Mouse (Mus musculus): ENCODE results near the gene Ankrd54.

Ankrd54 gene

GRCm38 (mm10) chr15:79062376-79063159, at the start of gene Ankrd54:
TSS of gene Ankrd54 (minus strand) at chr15:79062893.
- peak; percentile 95 for DNase-seq (ENCODE audit: low read depth, low spot score)

DNA sequence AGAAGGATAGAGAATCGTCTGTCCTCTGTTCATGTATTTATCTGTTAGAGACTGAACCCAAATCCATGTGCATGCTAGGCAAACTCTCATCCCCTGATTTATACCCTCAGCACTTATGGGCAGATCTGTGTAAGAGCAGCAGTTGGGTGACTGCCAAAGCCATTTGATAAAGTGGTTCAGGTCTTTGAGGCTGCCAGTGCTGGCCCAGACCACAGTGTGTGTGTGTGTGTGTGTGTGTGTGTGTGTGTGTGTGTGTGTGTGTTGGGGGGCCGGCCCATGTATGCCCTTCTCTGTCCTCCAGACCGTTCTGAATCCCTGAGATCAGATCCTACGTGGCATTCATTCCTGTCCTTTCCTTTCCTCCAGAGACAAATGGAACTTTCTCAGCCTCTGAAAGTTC, 49.1 kb upstream of the Ankrd54 start:
- DNase-seq (ENCODE audit: low read depth, low spot score): no peak

- no peak for DNase-seq (ENCODE audit: low read depth, low spot score)
Measured at GRCm38 (mm10) chr15:79110528-79110927, 47.8 kb upstream of the Ankrd54 start.

GRCm38 (mm10) chr15:79110031-79110430, 47.3 kb upstream of the Ankrd54 start:
- no peak for DNase-seq (ENCODE audit: low read depth, low spot score)

- DNase-seq (ENCODE audit: low read depth, low spot score): no peak
Measured at GRCm38 (mm10) chr15:79109321-79109934, 46.7 kb upstream of the Ankrd54 start.

DNA sequence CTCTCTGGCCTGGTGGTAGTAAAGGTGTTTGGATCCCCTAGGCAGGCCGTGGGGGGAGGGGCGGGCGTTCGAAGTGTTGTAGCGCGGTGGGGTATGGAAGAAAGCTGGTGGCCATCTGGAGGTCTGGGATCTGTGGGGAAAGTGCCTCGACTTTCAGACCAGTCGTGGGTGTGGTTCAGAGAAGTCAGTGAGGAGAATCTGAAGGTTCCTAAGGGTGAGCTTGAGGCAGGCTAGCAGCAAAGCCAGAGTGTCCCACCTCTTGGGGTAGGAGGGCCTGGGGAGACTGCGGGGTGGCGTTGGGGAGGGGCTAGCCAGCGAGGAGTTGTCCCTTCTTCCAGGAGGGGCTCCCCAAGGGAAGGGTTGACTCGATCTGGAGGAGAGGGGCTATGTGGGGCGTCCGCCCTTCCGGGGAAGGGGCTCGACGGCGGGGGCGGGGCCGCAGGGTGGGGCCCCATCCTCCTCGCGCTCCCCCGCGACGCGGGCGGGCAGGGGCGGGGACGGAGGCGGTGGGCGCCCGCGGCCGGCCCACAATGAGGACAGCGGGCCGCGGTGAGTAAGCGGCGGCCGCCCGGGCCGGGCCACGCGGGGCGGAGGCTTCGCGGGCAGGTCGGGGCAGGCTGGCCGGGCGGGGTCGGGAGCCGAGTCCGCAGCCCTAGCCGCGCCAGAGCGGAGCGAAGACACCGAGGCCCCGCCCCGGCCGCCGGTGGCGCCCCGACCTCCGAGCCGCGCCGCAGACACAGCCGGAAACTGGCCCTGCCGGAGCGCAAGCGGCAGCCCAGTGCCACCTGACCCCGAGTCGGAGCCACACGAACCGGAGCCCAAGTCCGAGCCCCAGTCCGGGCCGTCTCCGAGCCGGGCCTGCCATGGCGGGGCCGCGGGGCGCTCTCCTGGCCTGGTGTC, 46.0 kb upstream of the Ankrd54 start, which contains the start of gene Micall1:
Gene Micall1 (plus strand): TSS at position 478 of the 900 bp plus-strand sequence.
- peak; percentile 41 for DNase-seq (ENCODE audit: low read depth, low spot score)

- DNase-seq (ENCODE audit: low read depth, low spot score): no peak
Measured at GRCm38 (mm10) chr15:79107966-79108365, 45.3 kb upstream of the Ankrd54 start.

DNA sequence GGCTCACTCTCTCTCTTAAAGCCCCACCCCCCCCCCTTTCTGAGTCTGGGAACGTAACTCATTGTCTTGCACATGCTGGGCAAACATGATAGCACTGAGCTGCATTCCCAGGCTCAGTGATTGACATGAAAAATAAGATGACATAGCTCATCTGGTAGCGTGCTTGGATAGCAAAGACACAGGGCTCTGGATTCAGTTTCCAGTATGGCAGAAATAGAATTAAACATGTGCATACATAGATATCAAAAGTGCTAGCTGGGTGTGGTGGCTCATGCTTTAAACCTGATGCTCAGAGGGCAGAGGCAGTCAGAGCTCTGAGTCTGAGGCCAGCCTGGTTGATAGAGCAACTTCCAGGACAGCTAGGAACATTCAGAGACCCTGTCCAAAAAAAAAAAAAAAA, 43.1 kb upstream of the Ankrd54 start:
- DNase-seq (ENCODE audit: low read depth, low spot score): no peak

GRCm38 (mm10) chr15:79103264-79103663, 40.6 kb upstream of the Ankrd54 start:
- no peak for DNase-seq (ENCODE audit: low read depth, low spot score)

DNA sequence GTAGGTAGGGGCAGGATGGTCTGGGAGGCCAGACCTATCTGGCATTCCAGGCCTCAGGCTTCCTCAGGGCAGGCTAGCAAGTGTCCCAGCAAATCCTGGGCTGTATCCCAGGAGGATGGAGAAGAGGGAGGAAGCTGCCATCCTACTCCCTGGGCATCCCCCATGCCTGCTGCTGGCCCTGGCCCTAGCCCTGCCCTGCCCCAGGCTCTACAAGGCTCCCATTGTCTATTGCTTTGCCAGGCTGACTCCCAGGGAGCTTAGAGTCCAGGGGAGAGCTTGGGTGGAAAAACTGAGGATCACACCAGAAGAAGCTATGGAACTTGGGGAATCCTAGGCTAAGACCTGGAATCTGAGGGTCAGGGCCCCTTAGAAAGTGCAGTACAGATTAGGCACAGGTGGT, 38.8 kb upstream of the Ankrd54 start:
- DNase-seq (ENCODE audit: low read depth, low spot score): no peak

DNA sequence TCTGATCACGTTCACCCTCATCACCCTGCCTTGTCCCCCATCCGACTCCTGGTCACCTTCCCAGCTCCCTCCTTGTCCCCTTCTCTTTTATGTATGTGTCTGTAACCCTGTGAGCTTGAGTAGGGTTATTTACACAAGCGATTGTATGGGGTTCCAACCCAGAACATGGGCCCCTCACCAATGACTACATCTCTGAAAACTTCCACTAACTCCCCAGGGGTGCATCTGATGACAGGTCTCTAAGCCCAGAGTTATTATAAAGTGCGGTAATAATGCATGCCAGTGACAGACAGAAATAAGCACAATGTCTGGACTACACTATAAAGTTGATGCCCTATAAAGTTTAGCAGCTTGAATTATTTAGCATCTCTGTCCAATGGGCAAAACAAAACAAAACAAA, 37.7 kb upstream of the Ankrd54 start:
- no peak for DNase-seq (ENCODE audit: low read depth, low spot score)

- DNase-seq (ENCODE audit: low read depth, low spot score): no peak
Measured at GRCm38 (mm10) chr15:79099456-79099855, 36.8 kb upstream of the Ankrd54 start.

DNA sequence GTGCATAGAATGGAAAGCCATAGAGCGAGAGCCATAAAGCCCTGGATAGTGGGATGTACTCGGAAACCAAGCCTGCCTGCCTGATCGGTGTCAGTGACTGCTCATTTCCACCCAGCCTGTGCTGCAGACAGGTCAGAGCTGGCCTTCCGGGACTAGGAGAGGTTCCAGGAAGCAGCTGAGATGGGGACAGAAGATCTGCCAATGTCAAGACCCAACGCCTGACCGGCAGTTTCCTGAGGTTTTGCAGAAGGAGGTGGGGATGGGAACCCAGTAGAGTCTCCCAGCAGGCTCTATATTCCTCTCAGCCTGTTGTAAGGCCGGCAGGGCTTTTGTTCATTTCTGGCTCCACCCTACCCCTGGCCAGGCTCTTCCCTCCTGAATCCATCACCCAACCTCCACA, 36.2 kb upstream of the Ankrd54 start:
- no peak for DNase-seq (ENCODE audit: low read depth, low spot score)

- no peak for DNase-seq (ENCODE audit: low read depth, low spot score)
Measured at GRCm38 (mm10) chr15:79098220-79098619, 35.5 kb upstream of the Ankrd54 start.

DNA sequence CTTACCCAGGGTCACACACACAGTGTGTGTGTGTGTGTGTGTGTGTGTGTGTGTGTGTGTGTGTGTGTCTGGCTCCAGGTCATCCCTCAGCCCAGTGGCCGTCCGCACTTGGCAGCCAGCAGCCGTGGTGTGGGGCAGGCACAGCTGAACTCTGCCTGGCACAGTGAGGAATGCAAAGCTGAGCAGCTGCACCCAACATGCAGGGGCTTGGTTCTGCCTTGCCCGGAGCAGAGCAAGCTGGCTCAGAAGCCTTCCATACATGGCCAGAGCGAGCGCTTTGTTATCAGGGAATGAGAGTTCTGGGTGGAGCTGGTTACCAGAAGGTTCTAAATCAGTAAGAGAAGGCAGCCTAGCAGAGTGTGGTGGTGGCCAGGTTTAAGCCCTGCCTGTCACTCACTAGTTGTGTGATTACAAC, 34.9 kb upstream of the Ankrd54 start:
- DNase-seq (ENCODE audit: low read depth, low spot score): no peak

GRCm38 (mm10) chr15:79097135-79097534, 34.4 kb upstream of the Ankrd54 start:
- no peak for DNase-seq (ENCODE audit: low read depth, low spot score)

DNA sequence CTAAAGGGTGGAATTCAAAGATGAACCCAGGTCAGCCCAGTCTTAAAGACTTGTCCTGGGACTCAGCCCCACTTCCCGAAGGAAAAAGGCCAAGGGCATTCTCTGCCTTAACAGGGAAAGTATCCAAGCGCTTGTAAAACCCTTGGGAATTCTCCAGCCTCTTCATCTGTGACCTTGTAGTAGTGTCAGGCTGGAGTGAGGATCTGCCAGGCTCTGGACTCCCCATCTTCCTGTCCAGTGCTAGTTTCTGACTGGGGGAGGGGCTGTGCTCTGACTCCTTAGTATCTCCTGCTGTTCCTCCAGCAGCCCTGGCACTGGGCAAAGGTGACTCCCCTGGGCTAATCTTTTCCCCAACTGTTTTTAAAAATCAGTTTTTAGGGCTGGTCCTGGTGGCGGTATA, 33.9 kb upstream of the Ankrd54 start:
- no peak for DNase-seq (ENCODE audit: low read depth, low spot score)

DNA sequence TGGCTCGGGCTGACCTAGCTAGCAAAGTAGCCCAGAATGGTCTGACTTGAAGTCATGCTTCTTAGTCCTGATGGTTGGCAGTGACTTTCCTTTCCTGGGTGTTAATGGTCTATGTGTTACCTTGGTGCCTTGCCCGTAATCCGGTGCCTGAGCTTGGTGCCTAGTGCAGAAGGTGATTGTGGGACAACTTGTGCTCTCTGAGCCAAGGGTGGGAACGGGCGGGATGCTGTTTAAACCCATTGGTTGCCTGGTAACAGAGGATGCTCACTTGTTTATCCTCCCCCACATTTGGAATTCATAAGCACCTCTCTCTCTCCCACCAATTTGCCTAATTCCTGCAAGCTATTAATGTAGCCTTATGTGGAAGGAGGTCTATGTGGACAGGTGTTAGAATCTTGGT, 32.8 kb upstream of the Ankrd54 start:
- no peak for DNase-seq (ENCODE audit: low read depth, low spot score)

GRCm38 (mm10) chr15:79093083-79093839, 30.6 kb upstream of the Ankrd54 start:
- DNase-seq (ENCODE audit: low read depth, low spot score): no peak

DNA sequence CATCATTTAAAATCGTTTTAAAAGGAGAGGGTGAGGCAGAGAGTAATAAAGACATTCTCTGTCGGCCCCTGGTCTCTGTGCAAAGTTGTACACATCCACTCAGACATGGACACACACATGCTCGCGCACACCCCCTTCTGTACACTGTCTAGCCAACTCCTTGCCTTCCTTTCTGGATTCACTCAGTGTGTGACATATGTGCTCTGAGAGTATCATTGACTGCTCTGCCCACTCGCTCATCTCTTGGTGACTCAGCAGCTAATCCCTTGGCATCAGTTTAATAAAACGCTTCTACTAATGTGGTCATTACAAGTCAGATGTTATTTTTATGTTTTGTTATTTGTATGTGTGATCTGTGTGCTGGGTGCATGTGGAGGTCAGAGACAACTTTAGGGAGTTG, 29.6 kb upstream of the Ankrd54 start:
- DNase-seq (ENCODE audit: low read depth, low spot score): no peak

GRCm38 (mm10) chr15:79079567-79079966, 16.9 kb upstream of the Ankrd54 start:
- DNase-seq (ENCODE audit: low read depth, low spot score): no peak
